Mouse (Mus musculus): ENCODE measurements around the gene Slc37a1. TPM values are rescaled to one million over a fixed set of nuclear protein-coding genes. Genes with fewer than 3 reads are reported as not detected.

Slc37a1 gene
- polyA plus RNA-seq, 1 experiment, result 0.14 TPM

GRCm38 (mm10) chr17:31309281-31309793 lies 22.7 kb downstream of the Slc37a1 start:
- no peak for TF ChIP-seq CTCF (IDR thresholded peaks at IDR 0.05; ENCODE audit: control insufficient read depth, insufficient read depth, insufficient read length)
- no peak for TF ChIP-seq MYOD1 (IDR thresholded peaks at IDR 0.05; ENCODE audit: control insufficient read depth, insufficient read length, low read depth)
- no peak for TF ChIP-seq MYOG (IDR thresholded peaks at IDR 0.05; ENCODE audit: control insufficient read depth, extremely low read depth, insufficient read length)
- TF ChIP-seq CEBPB (IDR thresholded peaks at IDR 0.05; ENCODE audit: low read depth), result no peak
- TF ChIP-seq MAX (IDR thresholded peaks at IDR 0.05), result no peak
- no peak for TF ChIP-seq USF1 (IDR thresholded peaks at IDR 0.05; ENCODE audit: low read depth)
- TF ChIP-seq FOSL1 (IDR thresholded peaks at IDR 0.05; ENCODE audit: insufficient read depth, low read length, poor library complexity, severe bottlenecking), result no peak
- no peak overlapping the region for H3K4me3 ChIP-seq (ENCODE audit: insufficient read depth, poor library complexity, severe bottlenecking)

GRCm38 (mm10) chr17:31311047-31311446 lies 24.5 kb downstream of the Slc37a1 start:
- H3ac ChIP-seq (ENCODE audit: control insufficient read depth, insufficient read length, low read depth), result no peak overlapping the region
- TF ChIP-seq MYOD1 (IDR thresholded peaks at IDR 0.05; ENCODE audit: control insufficient read depth, insufficient read length, low read depth) (no peak), FOSL1 (IDR thresholded peaks at IDR 0.05; ENCODE audit: insufficient read depth, low read length, poor library complexity, severe bottlenecking) (no peak), CEBPB (IDR thresholded peaks at IDR 0.05; ENCODE audit: low read depth) (no peak), CTCF (IDR thresholded peaks at IDR 0.05; ENCODE audit: control insufficient read depth, insufficient read depth, insufficient read length) (no peak), MYOG (IDR thresholded peaks at IDR 0.05; ENCODE audit: control insufficient read depth, extremely low read depth, insufficient read length) (no peak), USF1 (IDR thresholded peaks at IDR 0.05; ENCODE audit: low read depth) (no peak), MAX (IDR thresholded peaks at IDR 0.05) (no peak)
- H3K79me2 ChIP-seq (ENCODE audit: control insufficient read depth, insufficient read depth), result no peaks in the 10 kb centered on the region
- no peaks in the 10 kb centered on the region for H3K27me3 ChIP-seq (ENCODE audit: control insufficient read depth, insufficient read depth, insufficient read length)
- no peaks in the 10 kb centered on the region for H3K79me3 ChIP-seq (ENCODE audit: low read depth)
- no peak overlapping the region for H3K4me3 ChIP-seq (ENCODE audit: insufficient read depth, poor library complexity, severe bottlenecking)
- no peaks in the 10 kb centered on the region for H3K36me3 ChIP-seq (ENCODE audit: control insufficient read depth, insufficient read depth)

More at GRCm38 (mm10) chr17:31309281-31309793, 22.7 kb downstream of the Slc37a1 start:
- Histone ChIP-seq H3K79me2 (ENCODE audit: control insufficient read depth, insufficient read depth) (no peaks in the 10 kb centered on the region), H3K36me3 (ENCODE audit: control insufficient read depth, insufficient read depth) (no peaks in the 10 kb centered on the region), H3K27me3 (ENCODE audit: control insufficient read depth, insufficient read depth, insufficient read length) (no peaks in the 10 kb centered on the region), H3K79me3 (ENCODE audit: low read depth) (no peaks in the 10 kb centered on the region), H3ac (ENCODE audit: control insufficient read depth, insufficient read length, low read depth) (no peak overlapping the region)

- no peaks in the 10 kb centered on the region for H3K36me3 ChIP-seq (ENCODE audit: control insufficient read depth, insufficient read depth)
- no peak overlapping the region for H3ac ChIP-seq (ENCODE audit: control insufficient read depth, insufficient read length, low read depth)
Measured at GRCm38 (mm10) chr17:31312648-31313047, 26.1 kb downstream of the Slc37a1 start.

GRCm38 (mm10) chr17:31315046-31315792 lies 28.6 kb downstream of the Slc37a1 start:
- Histone ChIP-seq H3K79me3 (ENCODE audit: low read depth) (no peaks in the 10 kb centered on the region), H3ac (ENCODE audit: control insufficient read depth, insufficient read length, low read depth) (no peak overlapping the region), H3K79me2 (ENCODE audit: control insufficient read depth, insufficient read depth) (no peaks in the 10 kb centered on the region), H3K36me3 (ENCODE audit: control insufficient read depth, insufficient read depth) (no peaks in the 10 kb centered on the region), H3K27me3 (ENCODE audit: control insufficient read depth, insufficient read depth, insufficient read length) (peaks cover 5% of the 10 kb centered on the region), H3K4me3 (ENCODE audit: insufficient read depth, poor library complexity, severe bottlenecking) (no peak overlapping the region)
- no peak for TF ChIP-seq MYOD1 (IDR thresholded peaks at IDR 0.05; ENCODE audit: control insufficient read depth, insufficient read length, low read depth)
- no peak for TF ChIP-seq CEBPB (IDR thresholded peaks at IDR 0.05; ENCODE audit: low read depth)
- no peak for TF ChIP-seq CTCF (IDR thresholded peaks at IDR 0.05; ENCODE audit: control insufficient read depth, insufficient read depth, insufficient read length)
- TF ChIP-seq MAX (IDR thresholded peaks at IDR 0.05), result no peak
- no peak for TF ChIP-seq FOSL1 (IDR thresholded peaks at IDR 0.05; ENCODE audit: insufficient read depth, low read length, poor library complexity, severe bottlenecking)
- TF ChIP-seq MYOG (IDR thresholded peaks at IDR 0.05; ENCODE audit: control insufficient read depth, extremely low read depth, insufficient read length), result no peak
- no peak for TF ChIP-seq USF1 (IDR thresholded peaks at IDR 0.05; ENCODE audit: low read depth)

More at GRCm38 (mm10) chr17:31312648-31313047, 26.1 kb downstream of the Slc37a1 start:
- no peaks in the 10 kb centered on the region for H3K27me3 ChIP-seq (ENCODE audit: control insufficient read depth, insufficient read depth, insufficient read length)
- no peak overlapping the region for H3K4me3 ChIP-seq (ENCODE audit: insufficient read depth, poor library complexity, severe bottlenecking)
- no peak for TF ChIP-seq MYOD1 (IDR thresholded peaks at IDR 0.05; ENCODE audit: control insufficient read depth, insufficient read length, low read depth)
- TF ChIP-seq CTCF (IDR thresholded peaks at IDR 0.05; ENCODE audit: control insufficient read depth, insufficient read depth, insufficient read length), result no peak
- TF ChIP-seq CEBPB (IDR thresholded peaks at IDR 0.05; ENCODE audit: low read depth), result no peak
- no peak for TF ChIP-seq MYOG (IDR thresholded peaks at IDR 0.05; ENCODE audit: control insufficient read depth, extremely low read depth, insufficient read length)
- no peak for TF ChIP-seq USF1 (IDR thresholded peaks at IDR 0.05; ENCODE audit: low read depth)
- no peak for TF ChIP-seq FOSL1 (IDR thresholded peaks at IDR 0.05; ENCODE audit: insufficient read depth, low read length, poor library complexity, severe bottlenecking)
- no peak for TF ChIP-seq MAX (IDR thresholded peaks at IDR 0.05)
- no peaks in the 10 kb centered on the region for H3K79me3 ChIP-seq (ENCODE audit: low read depth)
- no peaks in the 10 kb centered on the region for H3K79me2 ChIP-seq (ENCODE audit: control insufficient read depth, insufficient read depth)

- no peaks in the 10 kb centered on the region for H3K79me3 ChIP-seq (ENCODE audit: low read depth)
- TF ChIP-seq CTCF (IDR thresholded peaks at IDR 0.05; ENCODE audit: control insufficient read depth, insufficient read depth, insufficient read length) (no peak), FOSL1 (IDR thresholded peaks at IDR 0.05; ENCODE audit: insufficient read depth, low read length, poor library complexity, severe bottlenecking) (no peak), USF1 (IDR thresholded peaks at IDR 0.05; ENCODE audit: low read depth) (no peak), MYOG (IDR thresholded peaks at IDR 0.05; ENCODE audit: control insufficient read depth, extremely low read depth, insufficient read length) (no peak), MYOD1 (IDR thresholded peaks at IDR 0.05; ENCODE audit: control insufficient read depth, insufficient read length, low read depth) (no peak), MAX (IDR thresholded peaks at IDR 0.05) (no peak), CEBPB (IDR thresholded peaks at IDR 0.05; ENCODE audit: low read depth) (no peak)
- H3K4me3 ChIP-seq (ENCODE audit: insufficient read depth, poor library complexity, severe bottlenecking), result no peak overlapping the region
Measured at GRCm38 (mm10) chr17:31315993-31316392, 29.4 kb downstream of the Slc37a1 start.

More at GRCm38 (mm10) chr17:31315993-31316392, 29.4 kb downstream of the Slc37a1 start:
- Histone ChIP-seq H3ac (ENCODE audit: control insufficient read depth, insufficient read length, low read depth) (no peak overlapping the region), H3K27me3 (ENCODE audit: control insufficient read depth, insufficient read depth, insufficient read length) (peaks cover 5% of the 10 kb centered on the region), H3K79me2 (ENCODE audit: control insufficient read depth, insufficient read depth) (no peaks in the 10 kb centered on the region), H3K36me3 (ENCODE audit: control insufficient read depth, insufficient read depth) (no peaks in the 10 kb centered on the region)
